Mouse (Mus musculus) forebrain, postnatal 0 days (tissue): ENCODE measurements around the gene Bcat1. TPM values are rescaled to one million over a fixed set of nuclear protein-coding genes. Genes with fewer than 3 reads are reported as not detected.
A peak's percentile ranks its signal among the peaks of the same experiment; 100 is the strongest.

Experiments used
- ATAC-seq: fragments of 200-750 bp; cut with Nextera tagmentation; 2 replicates; pipeline ENCODE4 v1.8.0; 2017; ENCODE audit warnings: mild to moderate bottlenecking, moderate library complexity
- DNase-seq: peaks from one replicate; pipeline ENCODE4 v3.0.0-alpha.2; 2015
- H3K27ac ChIP-seq: fragments of 300-500 bp; sonication (generic); 2 replicates; pipeline ENCODE4 v1.5.1; 2014; ENCODE audit warnings: low read depth, mild to moderate bottlenecking, antibody characterized with exemption, low read length, moderate library complexity, mixed read lengths
- H3K27me3 ChIP-seq: fragments of 300-500 bp; sonication (generic); 2 replicates; pipeline ENCODE4 v1.6.1; 2014; ENCODE audit warnings: mild to moderate bottlenecking, low read length, mixed read lengths; ENCODE audit not compliant: insufficient read depth
- H3K36me3 ChIP-seq: fragments of 300-500 bp; sonication (generic); 2 replicates; pipeline ENCODE4 v1.6.1; 2014; ENCODE audit warnings: mild to moderate bottlenecking, moderate library complexity; ENCODE audit not compliant: insufficient read depth
- H3K4me1 ChIP-seq: fragments of 300-500 bp; sonication (generic); 2 replicates; pipeline ENCODE4 v1.6.1; 2014; ENCODE audit warnings: antibody characterized with exemption; ENCODE audit not compliant: insufficient read depth
- H3K4me2 ChIP-seq: fragments of 300-500 bp; sonication (generic); 2 replicates; pipeline ENCODE4 v1.6.1; 2014; ENCODE audit warnings: low read depth, mild to moderate bottlenecking, moderate library complexity
- H3K4me3 ChIP-seq: fragments of 300-500 bp; sonication (generic); 2 replicates; pipeline ENCODE4 v1.5.1; 2014; ENCODE audit warnings: low read depth, low read length, mixed read lengths
- H3K9ac ChIP-seq: fragments of 300-500 bp; sonication (generic); 2 replicates; pipeline ENCODE4 v1.6.1; 2014; ENCODE audit warnings: mild to moderate bottlenecking
- H3K9me3 ChIP-seq: fragments of 300-500 bp; sonication (generic); 2 replicates; pipeline ENCODE4 v1.6.1; 2016; ENCODE audit warnings: low read length
- CTCF ChIP-seq: sonication (generic); IDR thresholded peaks from 2 replicates; pipeline ENCODE4 v1.5.1; 2016; ENCODE audit warnings: antibody characterized with exemption, control low read depth, low read depth
- WGBS: fragments of 180-500 bp; shearing (Covaris S2); extraction: QIAGEN DNeasy Blood & Tissue Kit; methylation state at CpG from one replicate; pipeline ENCODE4 v1.1.7; 2014; 5-methylcytosine and 5-hydroxymethylcytosine counted together
- polyA plus RNA-seq: library from polyadenylated mRNA; unstranded; fragments of >200 nt; fragmentation: Nextera tagmentation; extraction: Ambion mirVana; gene quantifications from 2 replicates; pipeline ENCODE4 v1.2.1, GENCODE M21; 2015
- total RNA-seq: library from RNA; depleted of rRNA; stranded (reverse); fragments of >200 nt; gene quantifications from 2 replicates; pipeline ENCODE4 v1.2.3, GENCODE M21; 2014

The Bcat1 gene
- total and polyA plus RNA-seq, 2 experiments from 2014 or later: 50.7 to 97.5 TPM

DNA sequence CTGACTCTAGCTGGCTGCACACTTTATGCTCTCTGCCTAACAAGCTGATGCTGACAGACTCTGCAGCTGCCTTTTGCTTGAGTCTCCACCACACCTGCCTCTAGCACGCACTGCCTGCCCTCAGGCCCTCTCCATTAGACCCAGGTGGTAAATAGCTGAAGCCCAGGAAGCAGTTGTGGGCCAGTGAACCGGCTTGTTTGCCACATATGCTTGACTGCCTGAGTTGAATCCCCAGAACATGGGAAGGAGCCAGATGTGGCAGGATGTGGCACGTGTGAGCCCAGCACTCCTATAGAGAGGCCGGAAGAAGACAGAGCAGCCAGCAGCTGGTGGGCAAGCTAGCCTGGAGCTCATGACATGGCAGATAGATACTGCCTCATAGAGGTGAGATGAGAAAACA is 55.4 kb downstream of the Bcat1 start:
- 90% methylated on average over 4 of the region's 4 CpGs for WGBS
- peaks cover 65% of the 10 kb centered on the region for H3K36me3 ChIP-seq

DNA sequence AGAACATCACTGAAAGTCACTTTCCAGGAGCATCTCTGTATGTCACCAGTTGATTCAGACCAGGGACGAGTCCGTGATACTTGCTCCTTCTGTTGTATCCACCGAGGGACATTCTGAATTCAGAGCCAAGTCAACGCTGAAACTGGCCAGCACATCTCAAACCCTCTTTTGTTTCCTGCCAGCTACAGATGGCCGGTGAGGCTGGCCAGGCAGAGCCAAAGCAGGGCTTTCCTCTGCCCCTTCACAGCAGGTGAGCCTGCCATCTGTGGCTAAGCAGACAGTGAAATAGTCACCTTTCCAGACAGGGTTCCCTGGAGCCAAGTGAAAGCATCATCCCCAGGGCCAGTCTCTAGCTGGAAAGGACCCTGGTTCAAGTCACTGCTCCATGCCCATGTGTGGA is 57.7 kb downstream of the Bcat1 start:
- ATAC-seq (no peak), DNase-seq (no peak)
- Histone ChIP-seq H3K9ac (no peak overlapping the region), H3K27me3 (no peaks in the 10 kb centered on the region), H3K36me3 (peaks cover 67% of the 10 kb centered on the region), H3K4me2 (no peak overlapping the region), H3K27ac (no peak overlapping the region), H3K9me3 (no peaks in the 10 kb centered on the region), H3K4me3 (no peak overlapping the region), H3K4me1 (no peaks in the 10 kb centered on the region)
- 66% methylated on average over 5 of the region's 5 CpGs for WGBS
- no peak for TF ChIP-seq CTCF

More for the DNA sequence above, 55.4 kb downstream of the Bcat1 start:
- no peak overlapping the region for H3K4me3 ChIP-seq
- H3K9me3 ChIP-seq: no peaks in the 10 kb centered on the region
- H3K9ac ChIP-seq: no peak overlapping the region
- H3K4me1 ChIP-seq: no peaks in the 10 kb centered on the region
- H3K27me3 ChIP-seq: no peaks in the 10 kb centered on the region
- H3K27ac ChIP-seq: no peak overlapping the region
- H3K4me2 ChIP-seq: no peak overlapping the region
- ATAC-seq: peak; percentile 12; the same call in 1 of the 2 replicates
- no peak for DNase-seq
- TF ChIP-seq CTCF: no peak

DNA sequence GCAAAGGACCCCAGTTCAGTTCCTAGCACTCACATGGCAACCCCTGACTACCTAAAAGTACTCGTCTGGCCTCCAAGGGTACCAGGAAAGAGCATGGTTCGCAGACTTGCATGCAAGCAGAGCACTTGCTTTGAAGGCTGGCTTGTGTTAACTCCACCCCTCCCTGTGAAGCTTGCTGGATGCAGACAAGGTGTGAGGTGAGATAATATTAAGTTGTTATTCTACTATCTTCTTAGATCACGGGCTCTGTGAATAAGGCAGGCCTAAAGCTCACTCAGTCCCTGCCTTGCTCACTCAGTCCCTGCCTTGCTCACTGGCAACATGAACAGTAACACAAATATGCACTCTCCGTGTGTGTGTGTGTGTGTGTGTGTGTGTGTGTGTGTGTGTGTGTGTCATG is 58.5 kb downstream of the Bcat1 start:
- H3K27me3 ChIP-seq: no peaks in the 10 kb centered on the region
- no peak for ATAC-seq
- H3K4me2 ChIP-seq: no peak overlapping the region
- peaks cover 68% of the 10 kb centered on the region for H3K36me3 ChIP-seq
- H3K9ac ChIP-seq: no peak overlapping the region
- no peaks in the 10 kb centered on the region for H3K9me3 ChIP-seq
- TF ChIP-seq CTCF: no peak
- DNase-seq: no peak
- no peak overlapping the region for H3K4me3 ChIP-seq
- 94% methylated on average over 4 of the region's 4 CpGs for WGBS
- H3K27ac ChIP-seq: no peak overlapping the region
- H3K4me1 ChIP-seq: no peaks in the 10 kb centered on the region

DNA sequence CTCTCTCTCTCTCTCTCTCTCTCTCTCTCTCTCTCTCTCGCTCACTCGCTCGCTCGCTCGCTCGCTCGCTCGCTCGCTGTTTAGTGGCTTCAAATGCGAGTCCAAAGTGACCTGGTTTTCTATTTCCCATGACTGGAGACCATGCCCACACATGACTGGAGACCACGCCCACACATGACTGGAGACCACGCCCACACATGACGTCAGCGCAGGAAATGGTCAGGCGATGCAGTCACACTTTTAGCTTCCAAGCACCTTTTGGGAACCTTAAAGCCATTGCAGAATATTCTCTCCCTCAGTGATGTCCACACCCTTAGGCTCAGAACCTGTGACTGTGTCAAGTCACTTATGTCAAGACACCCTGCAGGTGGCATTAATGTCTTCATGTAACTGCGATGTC is 59.3 kb downstream of the Bcat1 start:
- H3K36me3 ChIP-seq: peaks cover 59% of the 10 kb centered on the region

DNA sequence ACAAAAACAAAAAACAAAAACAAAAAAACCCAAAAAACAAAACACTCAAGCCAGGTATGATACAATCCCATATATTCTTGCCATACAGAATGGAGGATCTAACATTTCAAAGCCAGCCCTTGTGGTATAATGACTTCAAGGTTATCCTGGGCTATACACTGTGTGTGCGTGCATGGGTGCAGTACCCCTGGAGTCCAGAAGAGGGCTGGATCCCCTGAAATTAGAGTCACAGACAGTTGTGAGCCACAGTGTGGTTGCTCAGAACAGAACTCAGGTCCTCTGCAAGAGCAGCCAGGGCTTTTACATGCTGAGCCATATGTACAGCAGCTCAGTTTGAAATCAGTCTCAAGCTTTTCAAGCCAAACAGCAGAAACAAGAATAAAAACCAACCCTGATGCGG is 61.0 kb downstream of the Bcat1 start:
- Histone ChIP-seq H3K36me3 (peaks cover 52% of the 10 kb centered on the region), H3K4me3 (no peak overlapping the region), H3K9ac (no peak overlapping the region), H3K27ac (no peak overlapping the region), H3K27me3 (no peaks in the 10 kb centered on the region), H3K4me1 (no peaks in the 10 kb centered on the region), H3K9me3 (no peaks in the 10 kb centered on the region), H3K4me2 (no peak overlapping the region)
- DNase-seq: no peak
- no peak for ATAC-seq
- WGBS: 96% methylated on average over 2 of the region's 2 CpGs
- peak; percentile 53 for TF ChIP-seq CTCF

More for the DNA sequence above, 59.3 kb downstream of the Bcat1 start:
- no peak overlapping the region for H3K9ac ChIP-seq
- no peak overlapping the region for H3K27ac ChIP-seq
- ATAC-seq: no peak
- no peak for DNase-seq
- no peaks in the 10 kb centered on the region for H3K4me1 ChIP-seq
- no peak overlapping the region for H3K4me2 ChIP-seq
- H3K27me3 ChIP-seq: no peaks in the 10 kb centered on the region
- 96% methylated on average over 16 of the region's 16 CpGs for WGBS
- no peaks in the 10 kb centered on the region for H3K9me3 ChIP-seq
- no peak for TF ChIP-seq CTCF
- H3K4me3 ChIP-seq: no peak overlapping the region

DNA sequence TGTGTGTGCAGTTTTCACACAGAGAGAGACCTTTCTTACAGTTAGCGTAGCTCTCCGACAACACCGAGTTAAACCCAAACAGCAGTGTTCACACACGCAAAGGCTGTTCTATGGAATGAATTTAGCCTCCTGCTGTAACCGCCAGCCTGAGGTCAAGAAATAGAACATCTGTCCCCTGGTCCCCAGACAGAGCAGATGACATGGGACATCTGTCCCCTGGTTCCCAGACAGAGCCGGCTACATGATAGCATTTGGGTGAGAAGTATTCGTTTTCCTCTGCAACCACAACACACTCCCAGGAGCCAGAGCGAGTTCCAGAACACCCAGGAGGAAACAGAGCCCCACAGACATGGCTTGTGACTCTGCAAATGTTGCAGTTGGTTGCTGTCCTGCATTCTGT is 63.3 kb downstream of the Bcat1 start:
- Histone ChIP-seq H3K36me3 (peaks cover 48% of the 10 kb centered on the region), H3K4me1 (no peaks in the 10 kb centered on the region), H3K9ac (no peak overlapping the region), H3K4me2 (no peak overlapping the region), H3K4me3 (no peak overlapping the region), H3K9me3 (no peaks in the 10 kb centered on the region), H3K27ac (no peak overlapping the region), H3K27me3 (no peaks in the 10 kb centered on the region)
- TF ChIP-seq CTCF: no peak
- WGBS: 74% methylated on average over 8 of the region's 8 CpGs
- DNase-seq (peak; percentile 26), ATAC-seq (peak; percentile 15; the same call in 1 of the 2 replicates)

DNA sequence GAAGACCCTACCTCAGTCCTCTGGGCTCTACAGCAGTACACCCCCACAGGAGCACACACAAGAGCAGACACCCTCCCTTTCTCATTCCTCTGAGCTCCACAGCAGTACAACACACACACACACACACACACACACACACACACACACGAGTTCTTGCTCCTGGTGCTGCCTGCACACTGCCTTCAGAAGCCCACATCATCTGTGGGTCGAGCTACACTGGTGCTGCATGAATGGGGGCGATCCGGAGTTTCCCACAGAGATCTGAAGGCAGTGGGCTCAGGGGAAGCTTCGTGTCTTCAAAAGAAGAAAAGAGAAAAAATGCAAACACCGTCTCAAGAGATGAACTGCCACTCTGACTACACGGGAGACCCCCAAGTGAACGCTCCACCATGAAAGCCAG is 64.8 kb downstream of the Bcat1 start:
- no peak for TF ChIP-seq CTCF
- ATAC-seq (no peak), DNase-seq (no peak)
- H3K27ac ChIP-seq: no peak overlapping the region
- no peak overlapping the region for H3K4me2 ChIP-seq
- WGBS: 73% methylated on average over 8 of the region's 8 CpGs
- H3K36me3 ChIP-seq: peaks cover 53% of the 10 kb centered on the region
- H3K9ac ChIP-seq: no peak overlapping the region
- no peaks in the 10 kb centered on the region for H3K27me3 ChIP-seq
- no peaks in the 10 kb centered on the region for H3K9me3 ChIP-seq
- H3K4me1 ChIP-seq: no peaks in the 10 kb centered on the region
- no peak overlapping the region for H3K4me3 ChIP-seq
